Mouse (Mus musculus) kidney, embryonic 14.5 days (tissue): Measurements from ENCODE around the gene Arfgap1. TPM values are rescaled to one million over a fixed set of nuclear protein-coding genes. Genes with fewer than 3 reads are reported as not detected.

Experiments used
- ATAC-seq: fragments of 200-750 bp; cut with Nextera tagmentation; 2 replicates; pipeline ENCODE4 v1.8.0; 2017; ENCODE audit warnings: moderate number of reproducible peaks, mild to moderate bottlenecking, moderate TSS enrichment, moderate library complexity; ENCODE audit not compliant: low FRiP score, low TSS enrichment
- H3K27ac ChIP-seq: fragments of 300-500 bp; sonication (generic); 2 replicates; pipeline ENCODE4 v1.5.1; 2014; ENCODE audit warnings: low read depth, mild to moderate bottlenecking, low read length, moderate library complexity, mixed read lengths
- H3K27me3 ChIP-seq: fragments of 300-500 bp; sonication (generic); 2 replicates; pipeline ENCODE4 v1.6.1; 2014; ENCODE audit warnings: mild to moderate bottlenecking, low read length; ENCODE audit not compliant: control insufficient read depth, insufficient read depth
- H3K36me3 ChIP-seq: fragments of 300-500 bp; sonication (generic); 2 replicates; pipeline ENCODE4 v1.6.1; 2014; ENCODE audit warnings: low read length, mixed read lengths; ENCODE audit not compliant: control insufficient read depth, insufficient read depth
- H3K4me1 ChIP-seq: fragments of 300-500 bp; sonication (generic); 2 replicates; pipeline ENCODE4 v1.6.1; 2014; ENCODE audit warnings: low read length, mixed read lengths; ENCODE audit not compliant: control insufficient read depth, insufficient read depth
- H3K4me2 ChIP-seq: fragments of 300-500 bp; sonication (generic); replicated peaks from 2 replicates; pipeline ENCODE4 v1.6.1; 2014; ENCODE audit warnings: low read depth, mild to moderate bottlenecking, low read length
- H3K4me3 ChIP-seq: fragments of 300-500 bp; sonication (generic); 2 replicates; pipeline ENCODE4 v1.5.1; 2014; ENCODE audit warnings: mild to moderate bottlenecking, low read length
- H3K9ac ChIP-seq: fragments of 300-500 bp; sonication (generic); 2 replicates; pipeline ENCODE4 v1.6.1; 2014; ENCODE audit warnings: low read depth, mild to moderate bottlenecking, low read length, moderate library complexity
- H3K9me3 ChIP-seq: fragments of 300-500 bp; sonication (generic); 2 replicates; pipeline ENCODE4 v1.6.1; 2016; ENCODE audit warnings: low read length; ENCODE audit not compliant: control insufficient read depth
- WGBS: fragments of 180-500 bp; shearing (Covaris S2); extraction: QIAGEN DNeasy Blood & Tissue Kit; methylation state at CpG from one replicate; pipeline ENCODE4 v1.1.7; 2014; 5-methylcytosine and 5-hydroxymethylcytosine counted together
- polyA plus RNA-seq: library from polyadenylated mRNA; unstranded; fragments of >200 nt; fragmentation: Nextera tagmentation; extraction: Ambion mirVana; gene quantifications from 2 replicates; pipeline ENCODE4 v1.2.1, GENCODE M21; 2014

Arfgap1 gene
- polyA plus RNA-seq, 1 experiment from 2014 or later: 71.3 TPM

GRCm38 (mm10) chr2:180963956-180964355 lies 3.1 kb upstream of the Arfgap1 start:
- Histone ChIP-seq H3K9ac (no peak overlapping the region), H3K36me3 (no peaks in the 10 kb centered on the region; the same call in 1 of the 2 replicates), H3K9me3 (no peaks in the 10 kb centered on the region), H3K27ac (no peak overlapping the region), H3K4me1 (peaks cover 3% of the 10 kb centered on the region; the same call in 1 of the 2 replicates), H3K27me3 (no peaks in the 10 kb centered on the region), H3K4me3 (no peak overlapping the region), H3K4me2 (no peak overlapping the region)
- no peak for ATAC-seq
- 2% methylated on average over 5 of the region's 5 CpGs for WGBS

DNA sequence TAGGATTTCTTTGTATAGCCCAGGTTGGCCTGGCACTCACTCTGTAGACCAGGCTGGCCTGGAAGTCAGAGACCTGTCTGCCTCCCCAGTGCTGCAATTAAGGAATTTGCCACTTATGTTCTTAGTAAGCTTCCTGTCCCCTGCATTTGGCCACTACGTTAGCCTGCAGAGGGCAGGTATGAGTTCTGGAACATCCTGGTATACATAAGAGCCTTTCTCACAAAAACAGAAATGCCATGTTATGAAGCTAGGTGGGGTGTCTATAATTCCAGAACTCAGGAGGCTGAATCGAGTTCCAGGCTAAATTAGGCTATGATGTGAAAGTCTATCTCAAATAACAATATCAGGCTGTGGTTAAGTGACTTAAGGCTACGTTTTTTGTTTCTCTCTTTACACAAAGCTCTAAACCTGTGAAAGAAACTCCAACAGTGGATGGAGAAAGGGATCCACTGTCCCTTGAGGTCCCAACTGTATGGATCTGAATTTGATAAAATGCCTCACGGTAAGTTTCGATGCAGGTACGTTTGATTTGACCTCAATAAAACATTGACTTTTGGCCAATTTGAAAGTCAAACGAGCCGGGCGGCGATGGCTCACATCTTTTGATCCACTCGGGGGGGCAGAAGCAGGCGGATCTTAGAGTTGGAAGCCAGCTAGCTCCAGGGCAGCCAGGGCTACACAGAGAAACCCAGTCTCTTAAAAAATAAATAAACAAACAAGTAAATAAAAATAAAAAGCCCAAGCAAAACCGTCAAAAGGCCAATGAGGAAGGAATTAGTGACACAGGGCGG lies 738 bp upstream of the Arfgap1 start:
- Histone ChIP-seq H3K4me2 (peak overlapping the region; percentile 80), H3K9me3 (no peaks in the 10 kb centered on the region), H3K4me1 (peaks cover 4% of the 10 kb centered on the region; the same call in 1 of the 2 replicates), H3K9ac (peak overlapping the region; percentile 93), H3K27me3 (no peaks in the 10 kb centered on the region), H3K27ac (peak overlapping the region; percentile 86), H3K4me3 (peak overlapping the region; percentile 97), H3K36me3 (peaks cover 16% of the 10 kb centered on the region)
- no peak for ATAC-seq
- WGBS: 10% methylated on average over 14 of the region's 14 CpGs

DNA sequence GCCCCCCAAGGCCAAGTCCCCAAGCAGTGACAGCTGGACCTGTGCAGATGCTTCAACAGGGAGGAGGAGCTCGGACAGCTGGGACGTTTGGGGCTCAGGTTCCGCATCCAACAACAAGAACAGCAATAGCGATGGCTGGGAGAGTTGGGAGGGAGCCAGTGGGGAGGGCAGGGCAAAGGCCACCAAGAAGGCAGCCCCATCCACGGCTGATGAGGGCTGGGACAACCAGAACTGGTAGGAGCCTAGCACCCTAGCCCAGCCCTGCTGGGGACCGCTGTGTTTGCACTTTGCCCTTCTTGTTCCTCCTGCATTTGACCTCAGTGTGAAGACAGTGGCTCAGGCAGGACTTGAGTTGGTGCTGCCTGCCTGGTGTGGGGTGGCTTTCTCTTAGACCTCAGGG lies 14.1 kb downstream of the Arfgap1 start:
- H3K36me3 ChIP-seq: peaks cover 66% of the 10 kb centered on the region
- WGBS: 61% methylated on average over 6 of the region's 6 CpGs
- no peaks in the 10 kb centered on the region for H3K27me3 ChIP-seq
- no peak overlapping the region for H3K4me3 ChIP-seq
- no peak overlapping the region for H3K9ac ChIP-seq
- no peak overlapping the region for H3K27ac ChIP-seq
- no peaks in the 10 kb centered on the region for H3K9me3 ChIP-seq
- H3K4me2 ChIP-seq: no peak overlapping the region
- H3K4me1 ChIP-seq: no peaks in the 10 kb centered on the region
- no peak for ATAC-seq

DNA sequence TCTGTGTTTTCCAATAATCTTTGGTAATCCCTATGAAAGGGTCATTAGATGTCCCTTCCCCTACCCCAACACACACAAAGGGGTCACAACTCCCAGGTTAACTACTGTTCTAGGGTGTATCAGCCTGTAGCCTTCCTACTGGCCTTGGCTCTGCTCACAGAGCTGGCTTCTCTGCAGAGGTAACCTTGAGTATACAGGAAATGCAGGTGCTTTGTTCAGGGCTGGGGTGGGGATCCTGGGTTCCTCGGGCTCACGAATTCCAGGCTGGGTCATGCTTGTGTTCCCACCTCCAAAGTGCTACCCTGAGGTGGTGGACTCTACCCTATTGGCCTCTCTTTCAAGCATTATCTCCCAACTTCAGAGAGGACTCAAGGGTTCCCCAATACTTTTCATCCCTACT lies 18.6 kb downstream of the Arfgap1 start:
- no peaks in the 10 kb centered on the region for H3K9me3 ChIP-seq
- no peak overlapping the region for H3K4me2 ChIP-seq
- ATAC-seq: no peak

DNA sequence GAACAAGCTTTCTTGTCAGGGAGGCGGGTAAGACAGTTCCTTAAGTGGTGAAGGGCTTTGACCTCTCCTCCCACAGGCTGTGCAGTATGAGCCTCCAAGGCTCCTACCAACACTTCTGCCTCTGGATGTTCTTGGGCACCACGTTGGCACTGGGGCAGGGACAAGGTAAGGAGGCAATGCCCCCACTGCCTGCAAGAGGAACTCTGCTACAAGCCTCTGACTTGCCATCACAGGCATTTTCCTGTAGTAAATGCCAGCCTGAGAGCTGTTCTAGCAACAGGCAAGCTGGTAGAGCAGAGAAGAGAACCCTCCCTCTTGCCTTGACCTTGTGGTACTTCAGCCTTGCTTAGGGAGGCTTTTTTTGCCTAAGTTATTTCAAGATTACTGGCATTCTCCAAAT lies 19.4 kb downstream of the Arfgap1 start, which contains the start of gene Col20a1:
Col20a1 (plus strand) TSS at position 87 of the 400 bp plus-strand sequence.
- no peaks in the 10 kb centered on the region for H3K27me3 ChIP-seq
- 54% methylated on average over 2 of the region's 2 CpGs for WGBS
- H3K4me3 ChIP-seq: no peak within 1 kb of the TSS
- H3K27ac ChIP-seq: no peak within 1 kb of the TSS
- ATAC-seq: no peak
- peaks cover 14% of the 10 kb centered on the region for H3K36me3 ChIP-seq
- no peaks in the 10 kb centered on the region for H3K9me3 ChIP-seq
- no peak within 1 kb of the TSS for H3K9ac ChIP-seq
- no peak within 1 kb of the TSS for H3K4me2 ChIP-seq
- no peaks in the 10 kb centered on the region for H3K4me1 ChIP-seq

More for the DNA sequence above, 18.6 kb downstream of the Arfgap1 start:
- Histone ChIP-seq H3K27me3 (no peaks in the 10 kb centered on the region), H3K27ac (no peak overlapping the region), H3K36me3 (peaks cover 21% of the 10 kb centered on the region), H3K4me1 (no peaks in the 10 kb centered on the region), H3K9ac (no peak overlapping the region), H3K4me3 (no peak overlapping the region)
- WGBS: 84% methylated on average over 2 of the region's 2 CpGs

DNA sequence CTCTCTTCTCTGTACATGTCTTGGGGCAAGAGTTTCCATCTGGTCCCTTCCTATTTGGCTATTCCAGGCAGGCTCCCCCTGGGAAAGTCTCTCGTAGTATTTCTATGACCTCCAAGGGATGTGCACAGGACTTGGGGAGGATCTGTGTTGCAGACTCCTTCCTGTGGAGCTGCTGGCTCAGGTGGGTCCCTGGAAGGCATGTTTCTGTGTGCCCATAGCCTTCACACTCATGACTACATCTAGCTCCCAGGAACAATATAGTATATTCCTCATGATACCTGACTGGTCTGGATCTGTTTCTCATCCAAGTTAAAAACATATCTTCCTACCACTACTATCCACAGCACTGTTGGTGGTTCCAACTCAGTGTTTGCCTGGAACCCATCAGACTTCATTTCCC lies 20.0 kb downstream of the Arfgap1 start:
- no peaks in the 10 kb centered on the region for H3K27me3 ChIP-seq
- peaks cover 9% of the 10 kb centered on the region for H3K36me3 ChIP-seq
- no peak for ATAC-seq
- no peak overlapping the region for H3K27ac ChIP-seq
- no peaks in the 10 kb centered on the region for H3K4me1 ChIP-seq
- no peak overlapping the region for H3K4me3 ChIP-seq
- H3K9ac ChIP-seq: no peak overlapping the region
- H3K4me2 ChIP-seq: no peak overlapping the region
- no peaks in the 10 kb centered on the region for H3K9me3 ChIP-seq
- 81% methylated on average over 1 of the region's 1 CpGs for WGBS

GRCm38 (mm10) chr2:180987432-180988030 lies 20.5 kb downstream of the Arfgap1 start:
- WGBS: 80% methylated on average over 5 of the region's 5 CpGs
- Histone ChIP-seq H3K36me3 (peaks cover 4% of the 10 kb centered on the region; the same call in 1 of the 2 replicates), H3K9me3 (no peaks in the 10 kb centered on the region), H3K4me2 (no peak overlapping the region), H3K4me1 (no peaks in the 10 kb centered on the region), H3K9ac (no peak overlapping the region), H3K27ac (no peak overlapping the region), H3K4me3 (no peak overlapping the region), H3K27me3 (no peaks in the 10 kb centered on the region)
- ATAC-seq: no peak

GRCm38 (mm10) chr2:180988347-180988913 lies 21.4 kb downstream of the Arfgap1 start:
- Histone ChIP-seq H3K4me3 (no peak overlapping the region), H3K36me3 (no peaks in the 10 kb centered on the region; the same call in 1 of the 2 replicates), H3K27me3 (no peaks in the 10 kb centered on the region), H3K27ac (no peak overlapping the region), H3K9ac (no peak overlapping the region), H3K4me1 (no peaks in the 10 kb centered on the region), H3K9me3 (no peaks in the 10 kb centered on the region), H3K4me2 (no peak overlapping the region)
- no peak for ATAC-seq
- WGBS: 75% methylated on average over 3 of the region's 3 CpGs

- H3K4me3 ChIP-seq: no peak overlapping the region
- no peak overlapping the region for H3K9ac ChIP-seq
- WGBS: 71% methylated on average over 1 of the region's 1 CpGs
- H3K27me3 ChIP-seq: no peaks in the 10 kb centered on the region
- ATAC-seq: no peak
- H3K4me1 ChIP-seq: no peaks in the 10 kb centered on the region
- no peak overlapping the region for H3K4me2 ChIP-seq
- H3K36me3 ChIP-seq: no peaks in the 10 kb centered on the region
- no peak overlapping the region for H3K27ac ChIP-seq
- no peaks in the 10 kb centered on the region for H3K9me3 ChIP-seq
Observed at GRCm38 (mm10) chr2:180988948-180989347, 21.9 kb downstream of the Arfgap1 start.
